Mouse (Mus musculus): ENCODE measurements around the gene Thoc2.
"Not testable (repeated sequence)": the region's sequence is repeated elsewhere in the genome, so short reads cannot be mapped to it uniquely, and the experiment has no call there.

Thoc2 gene

DNA sequence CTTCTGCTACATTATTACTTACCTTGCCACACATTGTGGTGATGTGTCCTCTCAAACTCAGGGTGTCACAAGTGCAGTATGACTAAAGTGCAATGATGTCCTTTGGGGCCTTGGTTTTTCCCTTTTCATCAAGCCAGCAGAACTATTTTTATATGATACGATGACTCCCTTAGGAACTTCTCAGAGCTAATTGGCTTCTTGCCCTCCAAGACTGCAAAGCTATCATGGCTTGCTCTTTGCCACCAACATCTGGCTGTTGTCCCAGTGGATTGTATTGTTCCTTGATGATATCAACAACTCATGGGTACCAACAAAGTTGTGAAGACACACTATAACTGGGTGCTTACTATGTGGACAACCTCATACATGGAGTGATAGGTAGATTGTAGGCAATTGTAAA is at the start of gene Thoc2:
TSS of gene Thoc2 (minus strand) at position 101 of the 400 bp plus-strand sequence.
- no peak for DNase-seq

DNA sequence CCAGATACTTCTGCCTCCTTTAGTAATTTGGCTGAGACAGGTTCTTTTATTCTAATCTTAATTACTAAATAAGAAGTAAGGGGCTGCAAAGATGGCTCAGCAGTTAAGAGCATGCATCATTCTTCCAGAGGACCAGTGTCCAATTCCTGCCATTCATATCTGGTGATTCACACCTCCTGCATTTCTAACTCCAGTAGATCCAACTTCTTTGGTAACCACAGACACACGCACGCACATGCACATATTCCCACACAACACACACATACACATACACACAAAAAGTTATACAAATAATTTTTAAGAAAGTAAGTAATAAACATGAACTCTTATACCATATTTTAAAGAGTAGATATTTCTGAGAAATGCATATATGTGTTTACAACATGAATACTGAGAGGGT is 49.6 kb upstream of the Thoc2 start:
- DNase-seq: no peak

DNA sequence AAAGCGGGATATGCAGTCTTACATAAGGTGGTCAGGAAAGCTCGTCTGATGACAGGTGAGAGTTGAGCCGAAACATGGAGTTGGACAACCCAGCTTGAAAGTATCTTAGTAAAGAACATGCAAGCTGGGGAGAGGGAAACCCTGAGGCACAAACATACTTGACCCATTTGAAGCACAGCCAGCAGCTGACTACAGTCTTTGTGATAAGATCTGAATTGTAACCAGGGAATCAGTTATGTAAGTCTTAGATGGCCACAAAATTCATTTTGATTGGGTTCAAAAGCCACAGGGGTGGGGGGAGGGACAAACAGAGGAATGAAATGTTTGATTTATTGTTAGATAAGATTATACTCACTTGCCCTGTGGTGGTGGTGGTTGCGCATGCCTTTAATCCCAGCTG is 48.9 kb upstream of the Thoc2 start:
- peak; percentile 12 to 37 for DNase-seq

DNA sequence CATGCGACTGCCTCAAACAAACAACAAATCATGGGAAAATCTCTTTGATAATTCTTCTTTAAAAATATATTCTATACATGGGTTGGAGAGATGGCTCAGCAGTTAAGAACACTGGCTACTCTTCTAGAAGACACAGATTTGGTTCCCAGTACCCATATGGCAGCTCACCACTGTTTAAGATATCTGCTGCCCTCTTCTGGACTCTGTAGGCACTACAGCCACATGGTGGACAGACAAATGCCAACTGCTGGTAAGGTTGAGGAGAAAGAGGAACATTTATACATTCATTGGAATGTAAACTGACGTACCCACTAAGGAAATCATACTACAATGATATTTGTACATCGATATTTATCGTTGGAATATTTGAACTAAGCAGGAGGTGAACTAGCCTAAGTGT is 36.7 kb upstream of the Thoc2 start:
- peak; percentile 4 to 9 for DNase-seq

DNA sequence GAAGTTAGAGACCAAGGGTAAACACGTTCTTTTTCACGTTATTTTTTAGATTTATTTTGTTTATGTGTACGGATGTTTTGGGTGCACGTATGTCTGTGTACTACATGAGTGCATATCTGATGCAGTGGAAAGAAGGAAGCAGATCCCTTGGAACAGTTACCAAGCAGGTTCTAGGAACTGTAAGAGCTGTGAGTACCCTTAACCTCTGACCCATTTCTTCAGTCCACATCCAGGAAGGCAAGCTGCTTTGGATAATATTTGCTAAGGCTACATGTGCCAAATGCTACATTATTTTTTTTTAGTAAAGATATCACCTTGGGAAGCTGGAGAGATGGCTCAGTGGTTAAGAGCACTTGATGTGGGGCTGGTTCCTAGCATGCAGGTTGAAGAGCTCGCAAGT is 21.4 kb upstream of the Thoc2 start:
- DNase-seq: peak in 1 of 2 experiments; percentile 39

DNA sequence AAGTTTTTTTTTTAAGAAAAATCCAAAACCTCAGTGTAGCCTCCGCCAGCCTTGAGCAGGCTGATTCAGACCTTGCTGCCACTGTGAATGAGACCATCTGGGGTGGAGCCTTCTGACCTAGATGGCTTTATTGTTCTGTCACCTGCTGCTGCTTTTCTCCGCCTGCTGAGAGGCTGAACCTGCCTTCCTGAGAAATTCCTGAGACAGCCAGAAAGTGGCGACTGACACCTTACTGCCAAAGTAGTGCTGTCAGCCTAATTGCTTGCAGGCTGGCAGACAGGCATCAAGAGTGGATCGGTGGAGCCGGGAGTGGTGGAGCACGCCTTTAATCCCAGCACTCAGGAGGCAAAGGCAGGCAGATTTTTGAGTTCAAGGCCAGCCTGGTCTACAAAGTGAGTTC is 11.3 kb upstream of the Thoc2 start:
- DNase-seq: not testable (repeated sequence)

DNA sequence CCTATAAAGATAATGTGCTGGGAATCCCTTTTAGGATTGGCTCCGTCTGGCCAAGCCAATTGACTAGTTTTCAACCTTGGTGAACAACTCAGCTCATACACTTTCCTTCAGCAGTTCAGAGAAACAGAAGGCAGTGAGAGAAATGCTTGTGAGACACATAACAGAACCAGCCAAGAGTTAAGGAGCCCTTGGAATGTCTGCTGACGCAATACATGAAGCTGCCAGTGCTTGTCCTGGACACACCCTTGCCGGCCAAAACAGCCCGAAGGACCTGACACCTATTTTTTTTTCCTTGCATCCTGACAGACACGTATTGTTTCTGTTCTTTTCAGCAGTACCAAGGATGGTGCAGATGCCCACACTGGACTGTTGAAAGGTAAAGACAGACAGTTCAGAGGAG is 4.2 kb upstream of the Thoc2 start:
- peak; percentile 29 to 58 for DNase-seq

DNA sequence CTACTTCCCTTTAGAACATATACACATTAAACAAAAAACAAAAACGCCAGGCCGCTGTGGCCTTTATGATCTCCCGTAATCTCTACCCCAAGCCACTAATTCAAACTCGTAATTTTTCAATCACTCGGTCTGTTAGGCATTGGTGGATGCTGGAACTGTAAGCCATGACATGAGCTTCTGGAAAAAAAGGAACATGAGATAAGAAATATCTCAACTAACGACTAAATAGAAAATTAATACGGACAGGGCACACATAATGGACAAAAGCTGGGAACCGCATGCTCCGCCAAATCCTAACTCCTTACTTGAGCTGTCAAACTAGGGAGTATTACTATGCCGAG is 8.4 kb downstream of the Thoc2 start:
- no peak for DNase-seq

DNA sequence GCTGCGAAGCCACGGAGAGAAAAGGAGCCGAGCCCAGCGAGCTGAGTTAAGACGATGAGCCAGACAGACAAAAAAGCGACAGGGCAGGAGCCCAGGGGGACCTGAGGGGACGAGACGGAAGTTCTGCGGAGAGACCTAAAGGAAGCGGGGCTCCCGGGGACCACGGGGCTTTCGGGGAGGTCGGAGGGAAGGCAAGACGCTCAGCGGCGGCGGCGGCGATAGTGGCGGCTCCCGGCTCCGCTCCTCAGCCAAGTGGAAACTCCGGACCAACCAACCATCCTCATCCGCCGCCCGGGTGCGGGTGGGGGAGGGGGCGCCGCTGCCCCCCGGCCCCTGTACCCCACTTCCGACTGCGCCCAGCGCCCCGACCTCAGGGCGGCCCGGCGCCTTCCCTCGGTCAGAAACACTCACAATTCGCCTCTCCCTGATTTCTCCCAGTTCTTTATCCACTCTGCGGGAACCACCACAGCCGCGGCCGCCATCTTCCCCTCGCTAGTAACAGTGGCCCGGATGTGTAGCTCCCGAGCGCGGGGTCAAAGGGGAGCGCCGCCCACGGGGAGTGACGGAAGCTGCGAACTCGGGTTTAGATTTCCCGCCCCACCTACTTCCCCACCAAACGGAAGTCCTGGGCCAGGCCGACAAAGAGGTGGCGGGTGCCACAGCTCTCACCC is 8.9 kb downstream of the Thoc2 start:
- DNase-seq: peak; percentile 91 to 93

DNA sequence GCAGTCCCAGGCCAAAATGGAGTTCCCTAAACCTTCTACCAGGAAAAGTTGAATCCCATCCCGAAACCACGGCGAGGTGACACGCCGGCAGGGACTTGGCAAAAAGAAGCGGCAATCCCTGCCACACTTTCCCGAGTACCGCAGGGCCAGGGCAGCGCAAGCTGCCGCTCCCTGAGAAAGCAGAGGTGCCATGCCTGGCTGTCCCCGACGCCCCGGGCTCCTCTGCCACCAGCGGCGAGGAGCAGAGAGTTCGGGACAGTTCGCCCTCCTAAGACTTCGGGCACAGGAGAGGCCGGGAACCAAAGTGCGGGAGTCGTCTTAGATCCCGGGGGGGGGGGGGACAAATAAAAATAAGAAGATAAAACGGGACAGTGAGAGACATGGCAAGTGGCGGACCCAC is 9.5 kb downstream of the Thoc2 start:
- peak; percentile 3 to 10 for DNase-seq

DNA sequence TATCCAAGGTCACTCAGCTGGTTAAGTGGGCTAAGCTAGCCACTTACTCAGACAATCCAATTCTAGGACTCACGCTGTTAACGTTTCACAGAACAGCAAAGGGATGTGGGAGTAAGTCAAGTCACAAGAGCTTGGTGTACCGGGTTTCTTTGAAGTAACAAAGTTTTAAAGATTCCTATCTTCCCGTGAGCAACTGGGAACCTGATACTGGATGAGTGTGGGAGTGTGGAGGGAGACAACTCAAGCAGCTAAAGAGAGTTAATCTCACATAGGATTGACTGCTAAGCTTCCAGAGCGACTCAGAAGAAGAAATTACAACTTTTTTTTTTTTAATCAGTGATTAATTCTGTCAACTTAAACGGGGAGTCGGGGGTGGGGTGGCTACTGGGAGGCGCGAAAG is 10.0 kb downstream of the Thoc2 start:
- no peak for DNase-seq

DNA sequence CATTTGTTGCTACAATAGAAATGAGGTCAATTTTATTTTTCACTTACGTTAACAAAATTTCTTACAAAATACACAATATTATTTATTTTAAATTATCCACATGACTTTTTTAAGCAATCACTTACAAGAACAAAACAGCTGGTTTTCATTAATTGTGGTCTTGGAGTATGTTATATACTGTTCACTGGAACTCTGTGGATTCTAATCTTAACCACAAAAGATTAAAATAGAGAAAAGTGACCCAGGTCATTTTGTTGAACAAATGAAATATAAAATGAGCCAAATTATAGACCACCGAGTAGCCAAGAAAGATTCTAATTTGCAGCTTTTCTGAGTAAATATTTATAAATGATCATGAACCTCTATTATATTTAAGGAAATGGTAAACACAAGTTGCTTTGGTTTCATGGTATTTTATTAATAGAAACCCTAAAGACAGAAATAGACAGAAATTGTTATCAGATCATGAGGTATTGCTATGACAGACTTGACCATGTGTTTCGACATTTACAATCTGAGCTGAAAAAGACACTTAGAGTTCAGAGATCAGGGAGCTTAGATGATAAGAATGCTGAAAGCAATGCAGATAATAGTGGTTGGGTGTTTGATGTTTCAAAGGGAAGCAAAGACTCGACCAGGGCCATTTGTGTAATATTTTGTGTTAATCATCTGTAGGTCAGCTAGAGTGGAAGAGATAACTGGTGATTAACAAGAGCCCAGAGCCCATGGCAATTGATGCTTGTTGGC is 35.5 kb downstream of the Thoc2 start:
- no peak for DNase-seq

DNA sequence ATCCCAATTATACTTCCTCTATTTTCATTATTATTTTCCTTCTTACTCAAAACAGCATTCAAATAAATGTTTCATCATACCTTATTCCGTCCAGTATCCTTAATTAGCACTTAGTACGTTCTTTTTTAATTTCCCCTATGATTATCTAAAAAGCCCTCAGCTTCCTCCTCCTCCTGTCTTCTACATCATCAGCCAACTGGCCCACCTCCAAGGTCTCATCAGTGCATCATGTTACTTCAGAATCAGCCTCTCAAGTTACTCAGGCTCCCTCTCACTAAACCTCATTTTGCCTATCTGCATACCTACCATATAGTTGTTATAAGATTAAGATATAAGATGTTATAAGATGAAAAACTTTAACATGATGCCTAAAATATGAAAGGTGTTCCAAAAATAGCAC is 43.9 kb downstream of the Thoc2 start:
- DNase-seq: no peak

DNA sequence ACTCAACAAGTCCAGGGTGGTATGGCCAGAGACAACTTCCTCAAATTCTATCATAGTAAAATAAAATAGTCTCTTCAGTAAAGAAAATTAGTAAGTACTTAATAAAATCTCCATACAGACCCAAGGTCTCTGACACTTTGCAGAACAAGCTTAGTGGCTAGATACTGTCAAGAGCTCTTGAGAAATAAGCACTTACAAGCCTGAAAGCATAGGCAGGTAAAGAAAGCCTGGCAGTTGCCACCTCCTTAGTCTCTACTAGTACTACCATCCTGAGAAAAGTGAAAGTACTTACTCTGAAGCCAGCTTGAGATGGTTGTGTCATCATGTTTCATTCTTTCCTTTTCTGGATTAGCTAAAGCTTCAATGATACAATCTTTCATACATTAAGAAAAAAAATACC is 82.7 kb downstream of the Thoc2 start:
- DNase-seq: peak in 1 of 2 experiments; percentile 11

DNA sequence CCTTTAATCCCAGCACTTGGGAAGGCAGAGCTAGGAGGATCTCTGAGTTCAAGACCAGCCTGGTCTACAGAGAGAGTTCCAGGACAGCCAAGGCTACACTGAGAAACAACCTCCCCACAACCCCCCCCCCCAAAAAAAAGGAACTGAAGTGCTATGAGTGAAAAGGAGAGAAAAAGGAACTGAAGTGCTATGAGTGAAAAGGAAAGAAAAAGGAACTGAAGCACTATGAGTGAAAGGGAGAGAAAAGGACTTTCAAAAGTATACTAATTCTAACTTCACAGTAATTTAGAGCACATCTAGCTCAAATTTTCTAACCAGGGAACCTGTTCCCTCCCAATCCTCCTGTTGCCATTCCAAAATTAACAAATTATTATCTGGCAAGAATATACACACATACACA is 114.9 kb downstream of the Thoc2 start:
- no peak for DNase-seq

DNA sequence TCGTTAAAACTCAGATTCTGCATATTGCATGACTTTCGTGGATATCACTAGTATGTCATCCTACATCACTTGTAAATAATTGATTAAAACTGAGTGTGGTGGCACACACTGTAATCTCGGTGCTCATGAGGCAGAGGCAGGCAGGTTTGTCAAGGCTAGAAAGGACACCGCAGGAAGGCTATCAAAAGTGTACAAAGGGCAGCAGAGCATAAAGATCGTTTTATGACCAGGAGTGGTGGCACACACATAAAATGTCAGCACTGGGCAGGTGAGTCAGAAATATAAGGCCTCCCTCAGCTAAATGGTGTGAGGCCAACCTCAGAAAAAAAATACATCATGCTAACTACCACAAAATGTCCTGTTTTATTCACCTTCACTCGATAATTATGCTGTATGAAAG is 127.2 kb downstream of the Thoc2 start:
- no peak for DNase-seq
